In genomic region chr6:23124823-23125222, GRCm38 (mm10) we compare ENCODE assay signal across 27 mouse cellular contexts. TPM values are rescaled to one million over a fixed set of nuclear protein-coding genes. Genes with fewer than 3 reads are reported as not detected.
"Had no signal": no experiment of that assay in that cellular context is flagged by ENCODE, and none has a peak within 500 bp of the region (broad histone marks: within the 10 kb centered on the region; RNA-seq: fewer than 3 reads in every experiment).

No protein-coding gene starts in this region.

- H3K4me3 ChIP-seq: gastrocnemius, adult 2 months; heart, embryonic 10.5 days; heart, embryonic 12.5 days; hindbrain, embryonic 10.5 days; hindbrain, embryonic 12.5 days; intestine, embryonic 15.5 days; kidney, embryonic 15.5 days; layer of hippocampus, adult 2 months; left cerebral cortex, adult 2 months; limb, embryonic 10.5 days; limb, embryonic 12.5 days had no signal

- ATAC-seq: forebrain, embryonic 16.5 days; hindbrain, embryonic 16.5 days; inflammation-experienced regulatory T-cells, adult 6 months; intestine, embryonic 15.5 days; intestine, postnatal 0 days had no signal

- H3K9me3 ChIP-seq: heart, embryonic 10.5 days; heart, embryonic 12.5 days; hindbrain, embryonic 10.5 days; hindbrain, embryonic 12.5 days; intestine, embryonic 15.5 days; kidney, embryonic 15.5 days; limb, embryonic 10.5 days; limb, embryonic 12.5 days had no signal

- H3K27ac ChIP-seq: gastrocnemius, adult 2 months; heart, embryonic 10.5 days; hindbrain, embryonic 10.5 days; hindbrain, embryonic 12.5 days; hindbrain, embryonic 14.5 days; intestine, embryonic 15.5 days; kidney, embryonic 15.5 days; kidney, postnatal 0 days; layer of hippocampus, adult 2 months; left cerebral cortex, adult 2 months; limb, embryonic 10.5 days; limb, embryonic 12.5 days had no signal

- H3K9ac ChIP-seq: heart, embryonic 12.5 days; hindbrain, embryonic 12.5 days; hindbrain, embryonic 14.5 days; intestine, embryonic 15.5 days; kidney, embryonic 15.5 days; limb, embryonic 12.5 days had no signal

- H3K4me1 ChIP-seq: heart, embryonic 10.5 days; heart, embryonic 12.5 days; hindbrain, embryonic 10.5 days; hindbrain, embryonic 12.5 days; intestine, embryonic 15.5 days; kidney, embryonic 15.5 days; limb, embryonic 12.5 days had no signal

- H3K4me2 ChIP-seq: heart, embryonic 12.5 days; hindbrain, embryonic 12.5 days; hindbrain, embryonic 14.5 days; intestine, embryonic 15.5 days; kidney, embryonic 15.5 days; limb, embryonic 12.5 days had no signal

- H3K36me3 ChIP-seq: heart, embryonic 10.5 days; heart, embryonic 12.5 days; hindbrain, embryonic 10.5 days; hindbrain, embryonic 12.5 days; intestine, embryonic 15.5 days; kidney, embryonic 15.5 days; limb, embryonic 10.5 days; limb, embryonic 12.5 days had no signal

- DNase-seq: gastrocnemius, adult 2 months; gastrocnemius, postnatal 10 days; gastrocnemius, postnatal 25 days; heart, adult 18-20 months; heart, postnatal 10 days; heart, postnatal 4 days; kidney, adult 18-20 months; kidney, adult 9 months; kidney, postnatal 25 days; kidney, postnatal 4 days had no signal

- H3K27me3 ChIP-seq: heart, embryonic 12.5 days; hindbrain, embryonic 12.5 days; intestine, embryonic 15.5 days; kidney, embryonic 15.5 days; limb, embryonic 12.5 days had no signal

RNA-seq across cellular contexts. Expression of gene Aass, which starts 8.0 kb away (rescaled TPM):
- total RNA-seq: granulocyte monocyte progenitor cell, adult 5-6 weeks; heart, postnatal 10 days had no signal
